Mouse (Mus musculus): ENCODE data around the gene Syn3.

Gene Syn3

DNA sequence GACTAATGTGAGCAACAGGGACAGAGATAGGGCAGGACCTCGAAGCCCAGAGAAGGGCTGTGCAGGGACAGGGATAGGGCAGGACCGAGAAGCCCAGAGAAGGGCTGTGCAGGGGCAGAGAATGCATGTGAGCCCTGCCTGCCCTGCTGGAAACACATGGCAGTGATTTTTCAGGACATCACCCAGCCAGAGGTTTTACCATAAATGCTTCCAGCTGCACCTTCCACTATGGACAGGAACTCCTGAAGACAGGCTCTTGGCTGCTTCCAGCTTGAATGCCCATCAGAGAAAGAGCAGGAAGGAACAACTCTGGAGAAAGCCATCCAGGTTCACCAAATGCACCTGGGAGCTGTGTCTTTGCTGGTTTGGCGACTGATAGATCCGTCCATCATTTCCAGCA, 131.3 kb downstream of the Syn3 start:
- DNase-seq = no peak

DNA sequence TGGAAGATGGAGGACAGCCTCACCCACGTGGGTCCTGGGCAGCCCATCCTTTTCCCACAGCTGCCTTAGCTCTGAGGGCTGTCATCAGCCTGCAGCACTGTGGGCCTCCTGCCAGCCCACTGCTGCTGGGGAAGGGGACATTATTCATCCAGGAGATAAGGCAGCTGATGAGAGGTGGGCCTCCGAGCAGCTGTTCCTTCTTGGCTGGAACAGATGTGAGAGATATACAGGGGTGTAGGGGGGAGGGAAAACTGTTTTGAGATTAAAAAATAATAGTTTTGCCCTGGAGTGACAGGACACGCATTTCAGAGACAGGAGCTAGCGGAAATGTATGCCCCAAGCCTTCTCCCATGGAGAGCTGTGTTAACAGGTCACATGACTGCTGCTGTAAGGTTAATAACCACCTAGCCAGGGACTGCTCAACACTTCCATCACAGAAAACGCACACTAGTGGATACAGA, 133.0 kb downstream of the Syn3 start:
- DNase-seq = no peak

DNA sequence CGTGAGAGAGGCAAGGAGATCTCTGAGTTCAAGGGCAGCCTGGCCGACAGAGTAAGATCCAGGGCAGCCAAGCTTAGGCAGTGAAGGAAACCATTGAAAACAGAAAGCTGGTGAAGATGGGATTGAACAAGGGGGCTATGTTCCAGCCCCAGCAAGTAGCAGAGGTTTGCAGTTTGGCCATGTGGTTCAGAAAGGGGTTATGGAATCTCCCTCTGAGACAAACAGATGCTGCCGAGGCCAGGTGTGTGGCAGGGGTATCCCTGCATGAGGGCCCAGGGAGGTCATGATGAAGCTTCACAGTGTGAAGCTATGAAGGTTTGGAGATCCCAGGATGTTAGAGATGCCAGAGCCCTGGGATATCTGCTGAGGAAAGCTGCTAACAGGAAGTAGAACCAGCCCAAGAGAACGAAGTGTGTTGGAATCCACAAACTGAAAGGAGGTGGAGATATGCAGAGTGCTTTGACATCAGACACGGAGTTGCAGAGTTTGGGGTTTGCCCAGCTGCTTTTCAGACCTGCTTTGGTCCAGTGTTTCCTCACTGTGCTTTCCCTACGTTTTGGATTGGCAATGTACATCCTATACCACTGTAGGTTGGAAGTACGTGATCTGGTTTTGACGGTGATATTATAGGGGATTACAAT, 134.9 kb downstream of the Syn3 start:
- no peak for DNase-seq

DNA sequence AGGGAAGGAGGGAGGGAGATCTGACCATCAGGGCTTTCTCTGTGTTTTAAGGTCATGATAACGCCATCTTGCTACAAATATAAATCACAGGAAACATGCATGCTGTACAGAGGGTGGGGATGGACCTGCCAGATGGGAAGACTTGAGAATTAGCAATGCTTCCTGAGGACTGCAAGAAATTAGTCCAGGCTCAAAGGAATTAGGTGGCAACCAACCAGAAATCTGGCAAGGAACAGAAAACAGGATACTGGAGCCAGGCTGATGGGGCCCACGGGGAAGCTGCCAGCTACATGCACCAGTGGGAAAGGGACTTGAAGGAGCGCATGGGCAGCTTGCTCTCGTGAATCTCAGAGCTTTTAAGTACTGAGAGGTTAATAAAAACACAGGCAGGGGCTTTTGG, 139.0 kb downstream of the Syn3 start:
- no peak for DNase-seq

DNA sequence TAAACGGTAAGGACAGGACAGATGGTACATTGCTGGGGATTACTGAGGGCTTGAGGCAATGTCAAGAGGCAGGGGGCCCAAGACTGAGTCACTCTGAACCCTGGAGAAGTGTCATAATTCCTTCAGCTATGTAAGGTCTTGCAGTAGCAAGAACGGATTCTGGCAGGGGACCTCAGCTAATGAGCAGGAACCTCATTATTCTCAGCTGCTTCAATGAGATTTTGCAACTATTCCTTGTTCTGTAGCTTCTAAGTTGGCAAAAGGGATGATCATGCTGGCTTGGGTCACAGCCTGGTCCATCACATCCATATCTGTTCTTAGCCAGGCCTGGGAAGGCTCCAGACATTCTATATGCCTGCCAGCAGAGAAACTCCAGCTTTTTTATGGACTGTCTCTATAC, 139.5 kb downstream of the Syn3 start:
- no peak for DNase-seq

DNA sequence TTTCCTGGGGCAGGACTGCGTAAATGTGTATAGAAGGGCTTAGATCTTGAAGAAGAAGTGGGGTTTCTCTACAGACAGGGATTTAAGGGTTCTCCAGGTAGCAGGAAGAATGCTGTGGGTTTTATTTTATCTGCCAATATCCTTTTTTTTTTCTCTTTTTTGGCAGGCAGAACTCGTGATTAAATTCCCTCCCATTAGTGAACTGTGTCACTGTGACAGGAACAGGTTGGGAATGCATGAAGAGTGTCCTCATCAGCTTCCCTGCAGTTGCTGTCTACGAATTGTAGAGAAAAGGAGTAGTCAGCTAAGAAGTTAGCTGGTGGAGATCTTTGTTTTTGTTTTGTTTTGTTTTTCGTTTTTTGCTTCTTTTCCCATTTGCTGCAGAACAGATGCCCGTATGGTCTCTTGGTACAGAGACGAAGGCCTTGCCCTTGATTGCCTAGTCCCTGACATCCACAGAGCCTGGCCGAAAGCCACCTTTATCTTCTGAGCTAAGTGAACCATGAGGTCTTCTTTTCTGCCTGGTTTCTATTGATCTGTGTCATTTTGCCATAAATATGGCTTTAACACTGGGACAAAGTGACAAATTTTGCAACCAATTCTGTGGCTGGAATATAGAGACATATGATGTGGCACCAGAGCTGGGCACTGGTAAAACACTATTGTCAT, 140.3 kb downstream of the Syn3 start:
- no peak for DNase-seq

DNA sequence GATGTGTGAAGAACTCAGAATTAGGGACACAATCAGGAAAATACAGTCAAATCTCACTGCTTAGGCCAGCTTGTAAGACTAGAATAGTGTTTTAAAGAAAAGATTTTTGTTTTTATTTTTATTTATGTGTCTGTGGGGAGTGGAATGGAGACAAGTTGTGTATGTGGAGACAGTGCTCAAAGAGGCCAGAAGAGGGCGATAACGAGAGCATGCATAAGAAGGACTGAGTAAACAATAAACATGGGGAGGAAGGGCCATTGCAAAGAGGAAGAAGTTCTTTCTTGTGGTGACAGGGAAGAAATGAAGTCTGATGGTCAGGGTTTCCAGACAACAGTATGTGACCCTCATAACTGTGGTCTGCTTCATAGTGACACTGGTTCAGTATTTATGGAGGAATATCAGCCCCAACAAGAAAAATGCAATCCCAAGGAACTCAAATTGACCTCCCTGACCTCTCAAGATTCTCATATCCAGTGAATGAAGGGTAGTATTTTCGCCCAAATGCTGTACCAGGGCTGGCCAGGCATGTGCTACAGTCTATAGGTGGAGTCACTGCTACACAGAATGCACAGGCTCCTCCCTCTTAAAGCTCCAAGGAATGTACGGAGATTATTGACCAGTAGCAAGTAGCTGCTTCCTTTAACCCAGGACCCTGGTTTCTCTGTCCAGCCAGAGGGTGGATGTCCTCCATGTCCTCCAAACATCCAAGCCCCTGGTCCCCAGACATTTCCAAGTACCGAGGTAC, 141.7 kb downstream of the Syn3 start:
- no peak for DNase-seq

DNA sequence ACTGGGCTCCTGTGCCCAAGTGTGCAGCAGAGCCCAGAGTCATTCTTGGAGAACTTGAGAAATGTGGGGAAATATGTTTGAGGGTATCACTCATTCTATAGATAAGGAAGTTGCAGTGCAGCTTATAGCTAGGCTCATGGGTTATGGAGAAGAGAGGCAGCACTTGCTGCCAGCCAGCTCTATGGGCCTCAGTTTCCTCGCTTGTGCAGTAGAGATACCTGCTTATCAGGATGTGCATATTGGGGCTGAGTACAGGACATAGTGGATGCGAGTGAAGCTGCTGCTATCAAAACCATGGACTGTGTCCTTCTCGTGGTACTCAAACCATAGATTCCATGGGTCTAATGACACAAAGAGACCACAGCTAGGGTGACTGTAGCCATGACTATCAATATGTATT, 146.2 kb downstream of the Syn3 start:
- DNase-seq = no peak

DNA sequence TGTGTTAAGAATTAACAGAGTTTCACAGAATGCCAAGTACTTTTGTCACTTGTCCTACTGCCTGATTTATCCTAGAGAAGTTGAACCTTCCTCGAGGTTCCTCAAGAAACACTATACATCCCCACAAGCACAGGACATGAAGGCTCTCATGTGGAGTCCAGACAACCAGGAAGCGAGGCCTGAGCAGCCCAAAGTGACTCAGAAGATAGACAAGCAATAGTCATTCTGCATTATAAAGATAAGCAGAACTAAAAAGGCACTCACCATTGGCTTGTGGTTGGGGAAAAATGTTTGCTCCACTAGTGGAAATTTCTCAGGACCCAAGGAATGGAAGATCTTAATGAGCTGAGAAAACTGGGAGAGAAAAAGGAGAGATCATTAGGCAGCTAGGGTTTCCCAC, 147.4 kb downstream of the Syn3 start:
- no peak for DNase-seq

DNA sequence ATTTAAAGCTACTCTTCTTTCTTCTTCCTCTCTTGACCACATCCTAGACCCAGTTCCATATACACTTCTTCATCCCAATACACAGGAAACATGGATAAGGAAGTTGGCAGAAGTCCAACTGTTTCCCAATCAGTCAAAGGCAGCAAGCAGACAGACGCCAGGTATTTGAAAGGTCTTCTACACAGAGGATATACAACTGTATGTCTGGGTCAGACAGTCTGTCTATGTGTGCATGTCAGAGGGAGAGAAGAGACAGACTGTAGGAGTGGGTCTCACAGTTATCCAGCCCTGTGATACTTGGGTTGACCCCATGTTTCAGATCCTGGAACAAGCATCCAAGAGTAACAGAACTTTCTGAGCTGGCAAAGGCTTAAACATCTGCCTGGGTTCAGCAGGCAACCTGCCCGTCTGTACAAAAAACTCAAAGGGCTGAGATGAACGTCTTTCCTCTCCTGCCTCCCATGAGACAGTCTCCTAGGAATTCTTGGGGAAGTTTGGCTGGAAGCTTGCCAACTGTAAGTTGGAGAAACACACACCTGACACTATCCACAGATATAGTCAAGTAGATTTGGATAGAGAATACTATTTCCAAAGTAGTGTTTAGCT, 152.4 kb downstream of the Syn3 start:
- DNase-seq = no peak

DNA sequence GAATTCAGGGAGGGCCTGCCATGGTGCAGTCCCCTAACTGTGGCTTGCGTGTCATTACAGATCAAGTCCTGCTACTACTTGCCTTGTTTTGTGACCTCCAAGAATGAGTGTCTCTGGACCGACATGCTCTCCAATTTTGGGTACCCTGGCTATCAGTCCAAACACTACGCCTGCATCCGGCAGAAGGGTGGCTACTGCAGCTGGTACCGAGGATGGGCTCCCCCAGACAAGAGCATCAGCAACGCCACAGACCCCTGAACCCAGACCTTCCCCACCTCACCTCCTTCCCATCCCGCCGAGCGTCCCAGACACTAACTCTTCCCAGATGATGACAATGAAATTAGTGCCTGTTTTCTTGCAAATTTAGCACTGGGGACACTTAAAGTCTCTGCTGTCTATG, 153.1 kb downstream of the Syn3 start:
- no peak for DNase-seq

DNA sequence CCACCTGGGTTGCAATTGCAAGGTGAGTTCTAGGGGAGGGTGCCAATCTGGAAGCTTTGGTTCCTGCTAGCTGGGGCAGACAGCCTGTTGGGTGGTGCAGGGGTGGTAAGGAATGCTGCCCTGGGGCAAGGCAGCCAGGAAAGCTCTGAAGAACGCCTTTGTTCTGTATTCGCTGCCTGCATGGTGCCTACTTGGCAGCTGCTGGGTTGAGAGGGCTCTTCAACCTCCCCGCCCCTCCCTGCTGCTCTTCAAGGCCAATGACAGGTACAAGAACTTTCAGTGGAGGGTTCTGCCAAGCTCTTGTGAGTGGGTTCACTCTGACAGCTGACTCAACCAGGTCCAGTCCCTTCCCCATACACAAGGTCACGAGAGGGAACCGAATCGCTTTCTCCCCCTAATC, 154.0 kb downstream of the Syn3 start:
- DNase-seq = no peak

DNA sequence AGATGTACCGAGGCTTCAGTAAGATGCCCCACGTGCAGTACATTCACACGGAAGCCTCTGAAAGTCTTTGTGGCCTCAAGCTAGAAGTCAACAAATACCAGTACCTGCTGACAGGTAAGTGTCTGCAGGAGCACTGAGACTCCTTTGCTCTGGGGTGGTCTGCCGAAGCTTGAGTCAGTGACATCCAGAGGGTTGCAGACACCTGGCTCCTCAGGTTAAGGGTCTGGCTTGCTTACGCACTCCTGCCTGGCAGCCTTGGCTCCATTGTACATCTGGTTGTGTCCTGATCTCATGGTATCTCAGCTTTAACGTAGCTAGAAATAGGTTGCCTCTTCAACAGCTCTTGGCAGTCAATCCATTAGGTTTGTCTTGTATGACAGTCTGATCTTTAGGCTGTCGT, 154.8 kb downstream of the Syn3 start:
- DNase-seq = no peak

DNA sequence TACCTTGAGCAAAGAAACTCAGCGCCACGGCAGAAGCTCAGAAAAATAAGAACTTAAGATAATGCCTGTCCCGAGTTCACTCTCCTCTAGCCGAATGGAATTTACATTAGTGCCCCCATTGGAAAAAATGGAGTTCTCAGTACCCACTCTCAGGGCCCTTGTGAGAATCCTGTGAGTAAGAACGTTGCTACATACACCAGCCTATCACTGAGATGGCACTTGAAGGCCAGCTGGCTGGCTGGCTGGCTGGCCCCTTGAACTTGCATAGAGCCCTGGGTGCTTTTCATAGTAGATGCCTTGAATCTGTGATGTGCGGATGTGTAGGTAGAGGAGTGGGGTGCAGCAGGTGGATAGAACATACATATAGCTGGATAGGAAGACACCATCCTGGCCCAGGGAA, 155.3 kb downstream of the Syn3 start:
- DNase-seq = no peak

DNA sequence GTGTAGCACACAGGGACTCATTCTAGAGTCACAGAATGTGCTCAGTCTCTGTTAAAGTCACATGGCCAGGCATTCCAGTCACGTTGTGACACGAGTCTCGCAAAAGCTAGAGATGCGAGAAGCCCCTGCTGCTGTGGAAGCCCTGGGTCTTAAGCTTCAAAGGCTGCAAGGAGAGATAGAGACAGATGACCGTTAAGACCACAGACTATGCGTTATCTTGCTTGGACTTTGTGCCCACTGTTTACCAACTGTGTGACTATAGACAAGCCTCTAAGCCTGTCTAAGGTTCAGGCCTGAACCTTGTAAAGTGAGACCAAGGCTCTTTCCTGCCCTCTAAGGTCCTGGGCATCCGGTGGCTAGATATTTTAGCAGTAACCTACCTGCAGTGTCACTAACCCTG, 156.0 kb downstream of the Syn3 start:
- DNase-seq = no peak

DNA sequence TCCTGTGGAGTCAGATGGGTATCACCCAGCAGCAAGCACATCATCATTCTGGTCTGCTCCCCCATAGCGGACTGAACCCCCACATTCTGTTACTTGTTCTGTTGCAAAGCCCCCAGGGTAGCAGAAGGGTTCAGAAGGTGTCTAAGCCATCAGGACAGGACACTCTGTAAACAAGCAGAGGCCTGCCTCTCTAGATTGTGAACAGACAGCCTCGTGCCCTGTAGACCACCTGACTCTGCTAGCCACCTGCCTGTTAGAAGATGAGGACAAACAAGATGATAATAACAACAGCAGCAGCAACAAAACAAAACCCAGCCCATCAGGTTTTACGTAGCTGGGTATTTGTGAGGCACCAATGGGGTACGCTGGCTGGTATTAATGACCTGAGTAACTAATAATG, 156.5 kb downstream of the Syn3 start:
- DNase-seq = no peak

DNA sequence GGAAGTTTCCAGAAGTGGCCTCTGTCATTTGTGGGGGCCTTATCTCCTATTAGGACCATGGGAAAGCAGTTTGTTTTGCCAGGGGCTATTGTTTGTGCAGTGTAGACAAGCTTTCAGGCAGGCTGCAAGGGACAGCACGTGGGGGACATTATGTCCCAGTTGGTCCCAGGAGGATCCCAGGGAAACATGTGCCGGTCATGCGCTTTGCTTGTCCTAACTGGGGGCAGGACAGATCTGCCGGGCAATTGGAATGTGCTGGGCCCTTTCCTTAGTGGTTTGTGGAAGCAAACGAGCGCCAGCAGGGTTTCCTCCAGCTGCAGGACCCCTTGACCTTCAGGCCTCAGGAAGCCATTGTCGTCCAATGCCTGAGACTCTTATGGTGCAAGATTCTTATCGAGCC, 157.1 kb downstream of the Syn3 start:
- DNase-seq = no peak

DNA sequence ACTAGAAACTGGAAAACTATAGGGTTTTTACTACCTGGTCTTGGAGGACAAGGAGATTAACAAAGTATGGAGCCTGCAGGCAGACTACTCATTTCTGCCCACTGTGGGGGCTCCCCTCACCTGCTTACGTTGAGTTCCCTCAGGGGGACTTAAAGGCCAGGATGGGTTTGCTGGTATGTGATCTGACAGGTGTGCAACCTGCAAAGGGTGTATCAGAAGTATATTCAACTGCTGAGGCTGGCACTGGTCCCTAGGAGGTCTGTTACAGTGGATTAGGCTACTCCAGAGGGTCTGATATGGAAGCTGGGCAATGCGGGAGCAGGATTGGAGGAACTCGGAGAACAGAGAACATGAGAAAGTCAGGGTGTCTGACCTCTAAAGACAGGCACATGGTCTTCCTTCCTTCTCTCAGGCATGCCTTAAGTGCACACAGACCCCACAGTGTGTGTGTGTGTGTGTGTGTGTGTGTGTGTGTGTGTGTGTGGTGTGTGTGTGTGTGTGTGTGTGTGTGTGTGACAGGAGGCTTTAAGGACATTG, 157.6 kb downstream of the Syn3 start:
- no peak for DNase-seq

DNA sequence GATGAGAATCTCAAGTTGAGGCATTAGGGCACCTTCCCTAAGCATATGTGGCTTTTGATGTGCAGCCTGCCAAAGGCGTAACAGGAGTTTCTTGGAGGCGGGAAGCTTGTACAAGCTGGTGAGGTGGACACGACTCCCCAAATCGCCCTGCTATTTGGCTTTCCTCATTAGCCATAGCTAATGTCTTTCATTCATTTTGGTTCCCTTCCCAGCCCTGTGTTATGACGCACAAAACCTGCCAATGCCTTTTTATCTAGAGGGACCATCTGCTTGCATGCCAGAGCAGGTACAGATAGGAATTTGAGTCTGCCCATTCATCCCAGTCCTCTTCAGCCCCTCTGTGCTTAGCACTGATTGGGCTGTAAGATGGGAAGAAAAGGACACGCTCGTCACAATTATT, 158.3 kb downstream of the Syn3 start:
- no peak for DNase-seq

DNA sequence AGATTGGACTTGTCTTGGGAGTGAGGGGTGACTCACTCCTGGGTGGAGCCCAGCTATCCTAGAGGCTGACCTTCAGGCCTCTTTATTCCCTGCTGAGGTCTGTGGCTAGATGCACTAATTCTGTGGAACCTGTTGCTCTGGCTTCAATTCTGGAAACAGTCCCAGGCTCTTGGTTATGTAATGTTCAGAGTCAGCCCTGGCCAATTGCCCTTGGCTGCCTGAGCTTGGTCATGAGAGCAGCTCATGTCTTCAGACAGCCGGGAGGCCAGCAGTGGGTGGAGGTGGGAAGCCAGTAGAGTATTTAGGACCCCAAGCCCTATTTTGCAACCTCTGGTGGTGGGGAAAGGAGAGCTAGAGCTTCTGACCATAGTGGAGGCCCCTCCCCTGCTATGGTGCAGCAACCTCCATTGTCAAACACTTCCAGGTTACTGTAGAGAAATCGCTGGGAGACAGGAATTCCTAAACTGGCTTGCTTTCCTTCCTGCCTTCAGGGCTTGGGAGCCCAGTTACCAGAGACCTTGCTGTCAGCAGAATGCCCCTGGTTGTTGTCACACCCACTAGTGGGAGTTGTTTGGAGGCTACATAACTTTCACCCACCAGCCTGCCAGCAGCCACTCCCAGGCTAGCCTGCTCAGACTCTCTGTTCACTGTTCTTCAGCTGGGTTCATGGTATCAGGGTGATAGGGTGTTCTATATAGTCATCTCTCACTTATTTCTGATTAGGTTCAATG, 158.9 kb downstream of the Syn3 start:
- DNase-seq = no peak

DNA sequence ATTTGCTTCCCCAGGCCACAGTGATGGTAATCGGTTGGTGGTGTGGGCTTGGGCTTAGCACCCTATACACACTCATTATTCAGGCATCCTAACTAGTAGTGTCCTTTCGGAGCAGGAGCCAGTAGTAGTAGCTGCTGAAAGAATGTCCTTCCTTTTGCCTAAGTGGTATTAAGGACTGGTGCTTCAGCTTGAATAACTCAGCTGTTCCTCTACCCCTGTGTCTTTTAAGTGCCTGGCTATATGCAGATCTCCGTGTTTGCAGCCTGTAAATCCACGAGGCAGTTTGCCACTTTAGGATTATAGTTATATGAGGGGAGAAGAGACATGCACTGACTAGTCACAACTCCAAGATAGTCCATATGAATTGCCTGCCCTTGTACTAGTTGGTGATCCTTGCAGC, 159.6 kb downstream of the Syn3 start:
- DNase-seq = no peak

DNA sequence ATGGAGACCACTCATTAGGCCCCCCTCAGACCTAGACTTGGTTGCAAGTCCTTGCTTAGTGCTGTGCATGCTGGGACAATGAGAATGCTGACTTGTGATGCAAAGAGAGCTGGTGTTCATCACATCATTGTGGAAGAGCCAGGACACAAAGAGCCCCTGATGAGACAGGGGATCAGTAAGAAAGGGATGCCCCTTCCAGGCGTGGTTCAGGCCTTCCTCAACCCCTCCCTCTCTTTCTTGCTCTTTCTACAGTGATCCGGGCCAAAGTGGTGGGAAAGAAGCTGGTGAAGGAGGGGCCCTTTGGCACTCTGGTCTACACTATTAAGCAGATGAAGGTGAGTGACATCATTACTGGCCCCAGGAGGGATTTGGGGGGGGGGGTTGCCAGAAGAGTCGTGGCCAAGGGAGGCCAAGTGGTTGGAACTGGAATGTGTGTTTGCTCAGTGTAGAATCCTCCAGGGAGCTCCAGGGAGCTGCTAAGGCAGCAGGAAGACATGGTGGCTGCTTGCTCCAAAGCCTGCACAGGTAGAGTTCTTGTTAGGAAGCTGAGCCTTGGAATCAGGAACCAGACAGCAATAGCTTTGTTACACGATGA, 160.5 kb downstream of the Syn3 start:
- DNase-seq = no peak

DNA sequence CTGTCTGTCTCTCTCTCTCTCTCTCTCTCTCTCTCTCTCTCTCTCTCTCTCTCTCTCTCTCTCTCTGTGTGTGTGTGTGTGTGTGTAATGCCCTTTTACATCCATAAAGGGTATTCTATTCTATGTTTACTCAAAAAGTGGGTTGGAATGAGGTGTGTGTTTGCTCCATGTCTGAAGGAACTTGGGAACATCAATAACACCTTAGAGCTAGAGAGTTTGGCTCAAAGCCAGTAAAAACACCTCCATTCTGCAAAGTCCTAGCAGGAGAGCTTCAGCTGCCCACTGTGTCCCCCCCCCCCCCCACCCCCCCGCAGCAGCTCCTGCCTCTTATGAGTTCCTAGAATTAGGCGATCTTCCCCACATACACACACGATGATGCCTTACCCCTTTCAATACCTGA, 161.5 kb downstream of the Syn3 start:
- DNase-seq = no peak
